Mouse (Mus musculus) cerebral cortex, adult 2 months (tissue): ENCODE measurements around the gene Tssk1.

Source experiments
- WGBS: fragments of 180-500 bp; shearing (Covaris S2); methylation state at CpG from one replicate; pipeline ENCODE4 v1.1.7; 2018; 5-methylcytosine and 5-hydroxymethylcytosine counted together

The Tssk1 gene

GRCm38 (mm10) chr16:17914307-17915249 is 20.6 kb downstream of the Tssk1 start, which contains the start of gene Gsc2:
Gene Gsc2 (minus strand): TSS chr16:17915059.
- 2% methylated on average over 101 of the region's 106 CpGs for WGBS

DNA sequence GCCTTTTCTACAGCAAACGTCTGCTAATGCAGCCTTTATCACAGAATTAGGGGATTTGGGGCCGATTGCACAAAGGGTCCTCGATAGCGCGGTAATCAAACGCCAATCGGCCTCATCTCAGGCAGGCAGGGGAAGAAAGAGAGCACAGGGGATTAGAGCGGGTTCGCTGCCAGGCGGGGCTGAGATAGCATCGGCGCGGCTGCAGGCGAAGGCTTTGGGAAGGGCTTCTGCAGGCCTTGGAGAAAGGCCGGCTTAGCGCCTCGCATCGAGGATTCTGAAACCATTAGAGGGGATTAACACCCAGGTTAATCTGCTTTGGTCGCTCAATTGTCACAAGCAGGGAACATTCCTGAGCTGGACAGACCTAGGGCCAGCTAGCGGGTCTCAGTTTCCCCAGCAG is 26.6 kb downstream of the Tssk1 start:
- WGBS = 30% methylated on average over 20 of the region's 20 CpGs

DNA sequence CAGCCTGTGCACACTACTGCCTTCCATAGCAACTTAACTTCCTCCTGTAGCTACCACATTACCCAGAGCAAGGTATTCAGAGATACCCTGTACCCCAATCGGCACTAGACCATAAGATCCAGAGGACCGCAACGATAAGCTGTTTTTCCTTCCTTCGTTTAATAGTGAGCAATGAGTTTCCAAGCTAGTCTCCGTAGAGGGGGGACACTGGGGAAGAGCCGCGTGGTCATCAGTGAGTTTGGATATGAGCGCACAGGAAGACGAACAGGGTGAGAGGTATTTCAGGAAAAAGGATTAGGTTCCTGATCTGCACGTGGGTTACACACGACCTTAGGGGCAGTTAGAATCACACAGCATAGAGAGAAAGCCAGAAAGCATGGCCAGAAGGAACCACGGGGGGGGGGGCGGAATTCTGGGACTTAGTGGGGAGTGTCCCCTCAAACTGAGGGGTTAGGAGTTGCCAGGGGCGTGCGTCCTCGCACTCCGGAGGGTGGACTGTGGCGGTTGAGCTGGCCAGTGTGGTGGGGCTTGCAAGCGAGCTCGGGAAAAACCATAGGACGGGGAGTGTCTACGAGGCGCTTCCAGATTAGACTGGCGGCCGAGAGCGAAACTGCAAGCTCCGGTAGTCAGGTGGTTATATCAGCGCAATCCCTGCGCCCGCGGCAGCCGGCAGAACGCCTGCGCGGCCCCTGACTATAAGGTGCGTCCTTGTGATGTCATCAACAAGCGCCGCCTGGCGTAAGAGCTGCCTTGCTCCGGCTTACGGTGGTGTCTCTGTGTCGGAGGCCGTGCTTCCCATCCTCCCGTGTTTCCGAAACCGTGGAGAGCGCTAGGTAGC is 27.5 kb downstream of the Tssk1 start:
- under 1% methylated on average over 47 of the region's 47 CpGs for WGBS

GRCm38 (mm10) chr16:17922163-17922538 is 28.1 kb downstream of the Tssk1 start:
- under 1% methylated on average over 14 of the region's 14 CpGs for WGBS

GRCm38 (mm10) chr16:17927351-17928082 is 33.5 kb downstream of the Tssk1 start:
- WGBS = under 1% methylated on average over 72 of the region's 72 CpGs

GRCm38 (mm10) chr16:17928087-17928580 is 34.1 kb downstream of the Tssk1 start, which contains the start of gene Slc25a1:
Gene Slc25a1 (minus strand): TSS chr16:17928219.
- WGBS = under 1% methylated on average over 44 of the region's 47 CpGs

DNA sequence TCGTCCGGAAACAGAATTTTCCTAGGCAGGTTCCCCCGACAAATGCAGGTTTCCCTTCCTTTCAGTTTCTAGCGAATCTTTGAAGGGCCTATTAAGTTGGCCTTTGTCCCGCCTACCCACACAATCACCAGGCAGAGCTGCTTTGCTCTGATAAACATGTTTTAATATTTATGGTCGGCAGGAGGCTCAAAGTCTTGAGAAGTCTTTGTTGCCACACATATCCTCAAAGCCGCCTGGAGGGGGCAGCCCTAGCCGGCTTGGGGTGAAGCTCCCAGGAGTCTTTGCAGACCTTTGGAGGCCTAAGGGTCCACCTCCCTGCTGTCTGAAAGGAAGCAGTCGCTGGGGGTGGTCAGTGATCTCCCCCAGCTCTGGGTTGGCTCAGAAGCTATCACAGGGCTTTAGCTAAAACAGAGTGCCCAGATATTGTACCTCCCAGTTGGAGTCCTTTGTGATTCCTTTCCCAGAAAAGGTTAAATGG is 34.6 kb downstream of the Tssk1 start:
- 2% methylated on average over 9 of the region's 9 CpGs for WGBS

DNA sequence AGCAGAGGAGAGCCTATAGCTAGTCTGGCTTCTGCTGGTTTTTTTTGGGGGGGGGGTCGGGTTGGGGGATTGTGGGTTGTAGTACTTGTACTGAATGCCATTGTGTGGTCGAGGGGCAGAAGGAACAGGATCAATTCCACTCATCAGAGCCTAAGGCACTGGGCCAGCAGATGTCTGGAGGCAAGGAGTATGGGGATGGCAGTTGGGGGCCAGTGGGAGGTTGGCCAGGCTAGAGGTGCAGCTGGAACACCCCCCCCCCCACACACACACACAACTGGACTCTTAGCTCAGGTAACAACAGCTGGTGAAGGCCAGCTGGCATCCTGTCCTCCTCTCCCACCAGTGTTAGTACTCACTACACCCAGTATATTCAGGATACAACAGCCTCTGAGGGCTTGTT is 35.2 kb downstream of the Tssk1 start:
- WGBS = 16% methylated on average over 2 of the region's 2 CpGs

DNA sequence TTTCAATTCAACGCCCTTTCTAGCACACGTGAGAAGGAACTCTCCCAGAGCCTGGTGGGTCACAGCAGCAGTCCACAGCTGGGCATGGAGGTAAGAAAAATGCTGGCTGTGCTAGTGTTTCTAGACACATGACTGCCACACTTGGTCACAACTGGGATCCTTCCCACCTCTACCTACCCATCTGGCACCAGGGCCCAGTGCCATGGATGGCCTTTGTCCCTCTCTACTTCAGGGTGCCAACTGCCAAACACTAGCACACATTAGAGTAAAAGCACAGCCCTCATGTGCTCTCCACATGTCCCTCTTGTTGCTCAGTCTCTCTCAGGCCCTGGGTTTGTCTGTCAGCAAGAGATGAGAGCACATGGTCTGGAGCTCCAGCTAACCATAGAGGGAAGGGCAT is 35.6 kb downstream of the Tssk1 start:
- WGBS = 73% methylated on average over 2 of the region's 2 CpGs

DNA sequence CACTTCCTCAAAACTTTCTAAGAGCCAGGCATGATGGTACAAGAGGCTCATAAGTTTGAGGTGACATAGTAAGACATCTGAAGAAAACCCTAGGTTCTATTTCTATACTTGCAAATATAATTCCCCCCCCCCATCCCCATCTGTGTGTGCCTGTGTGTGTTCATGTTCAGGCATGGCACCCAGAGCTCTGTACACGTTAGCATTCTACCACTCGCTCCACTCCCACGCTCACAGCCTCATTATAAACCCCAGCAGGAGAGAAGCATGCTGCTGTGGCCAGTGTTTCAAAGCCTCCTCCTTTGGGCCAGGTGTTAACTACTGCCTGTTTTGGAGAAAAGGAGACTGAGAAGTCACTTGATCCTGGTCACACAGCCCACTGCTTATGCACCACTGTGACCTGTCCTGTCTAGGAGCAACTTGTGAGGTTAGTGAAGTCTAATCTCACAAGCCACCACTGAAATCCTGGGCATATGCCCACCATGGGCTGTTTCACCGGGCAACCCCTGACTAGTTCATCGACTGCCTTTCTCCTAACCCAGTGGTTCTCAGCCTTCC is 38.0 kb downstream of the Tssk1 start:
- 55% methylated on average over 5 of the region's 5 CpGs for WGBS

GRCm38 (mm10) chr16:17933594-17934444 is 39.8 kb downstream of the Tssk1 start:
- 80% methylated on average over 9 of the region's 9 CpGs for WGBS

DNA sequence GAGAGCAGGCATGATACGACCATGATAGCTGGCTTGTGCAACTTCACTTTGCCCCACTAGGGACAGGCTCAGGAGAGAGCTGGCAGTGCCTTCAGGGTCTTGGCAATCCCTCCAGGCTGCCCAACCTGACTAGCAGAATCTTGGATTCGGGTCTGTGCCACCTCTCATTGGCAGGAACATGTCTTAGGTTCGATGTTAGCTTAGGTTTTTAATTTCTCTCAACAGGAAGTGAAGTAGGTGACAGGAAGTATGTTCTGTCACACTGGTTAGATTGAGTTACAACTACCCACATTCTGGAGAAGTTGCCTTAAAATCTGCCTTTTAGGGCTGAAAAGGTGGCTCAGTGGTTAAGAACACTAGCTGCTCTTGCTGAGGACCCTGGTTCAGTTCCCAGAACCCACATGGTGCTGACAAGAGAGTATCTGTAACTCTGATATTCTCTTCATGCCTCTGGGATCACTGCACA is 40.5 kb downstream of the Tssk1 start:
- WGBS = 64% methylated on average over 3 of the region's 3 CpGs

GRCm38 (mm10) chr16:17936776-17937175 is 42.8 kb downstream of the Tssk1 start:
- WGBS = 81% methylated on average over 10 of the region's 10 CpGs

GRCm38 (mm10) chr16:17938187-17938586 is 44.2 kb downstream of the Tssk1 start:
- WGBS = 80% methylated on average over 7 of the region's 7 CpGs

DNA sequence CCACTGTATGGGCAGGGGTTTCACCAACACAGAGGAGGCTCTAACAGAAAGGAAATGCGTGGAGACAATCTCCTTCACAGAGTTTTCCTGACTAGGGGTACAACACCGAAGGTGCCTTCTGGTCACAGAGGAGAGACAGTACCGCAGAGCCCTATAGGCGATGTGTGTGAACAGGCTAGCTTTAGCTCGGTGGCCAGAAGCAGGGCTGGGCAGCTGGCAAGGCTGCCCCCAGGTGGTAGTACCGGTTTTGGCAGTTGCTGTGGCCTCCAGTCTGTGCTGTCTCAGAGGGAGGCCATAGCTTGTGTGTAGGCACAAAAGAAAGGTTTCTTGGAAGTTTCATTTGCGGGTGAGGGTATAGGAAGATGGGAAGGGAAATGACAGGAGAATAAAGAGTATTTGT is 44.8 kb downstream of the Tssk1 start:
- 23% methylated on average over 7 of the region's 7 CpGs for WGBS

DNA sequence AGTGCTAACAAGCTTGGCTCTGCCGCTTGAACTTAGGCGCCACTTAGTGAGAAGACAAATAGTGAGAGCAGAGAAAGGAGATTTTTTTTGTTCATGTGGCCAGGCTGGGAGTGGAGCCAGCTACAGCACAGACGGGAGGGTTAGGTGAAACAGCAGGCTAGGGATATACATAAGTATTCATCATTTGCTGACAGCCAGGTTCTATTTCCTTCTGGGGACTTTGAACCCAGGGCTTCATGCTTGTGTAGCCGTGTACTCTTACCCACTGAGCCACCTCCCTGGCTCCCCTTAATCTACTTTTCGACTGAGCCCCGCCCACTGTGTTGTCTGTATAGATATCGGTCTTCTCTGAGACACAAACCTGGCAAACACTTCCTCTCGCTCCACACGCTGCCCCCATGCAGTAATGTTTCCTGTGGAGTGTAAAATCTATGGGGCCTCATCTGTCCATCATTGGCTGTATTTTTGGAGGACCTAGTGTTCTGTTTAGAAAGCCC is 45.3 kb downstream of the Tssk1 start:
- 35% methylated on average over 9 of the region's 9 CpGs for WGBS

- WGBS = 63% methylated on average over 8 of the region's 8 CpGs
Observed at GRCm38 (mm10) chr16:17943466-17943865, 49.4 kb downstream of the Tssk1 start.

DNA sequence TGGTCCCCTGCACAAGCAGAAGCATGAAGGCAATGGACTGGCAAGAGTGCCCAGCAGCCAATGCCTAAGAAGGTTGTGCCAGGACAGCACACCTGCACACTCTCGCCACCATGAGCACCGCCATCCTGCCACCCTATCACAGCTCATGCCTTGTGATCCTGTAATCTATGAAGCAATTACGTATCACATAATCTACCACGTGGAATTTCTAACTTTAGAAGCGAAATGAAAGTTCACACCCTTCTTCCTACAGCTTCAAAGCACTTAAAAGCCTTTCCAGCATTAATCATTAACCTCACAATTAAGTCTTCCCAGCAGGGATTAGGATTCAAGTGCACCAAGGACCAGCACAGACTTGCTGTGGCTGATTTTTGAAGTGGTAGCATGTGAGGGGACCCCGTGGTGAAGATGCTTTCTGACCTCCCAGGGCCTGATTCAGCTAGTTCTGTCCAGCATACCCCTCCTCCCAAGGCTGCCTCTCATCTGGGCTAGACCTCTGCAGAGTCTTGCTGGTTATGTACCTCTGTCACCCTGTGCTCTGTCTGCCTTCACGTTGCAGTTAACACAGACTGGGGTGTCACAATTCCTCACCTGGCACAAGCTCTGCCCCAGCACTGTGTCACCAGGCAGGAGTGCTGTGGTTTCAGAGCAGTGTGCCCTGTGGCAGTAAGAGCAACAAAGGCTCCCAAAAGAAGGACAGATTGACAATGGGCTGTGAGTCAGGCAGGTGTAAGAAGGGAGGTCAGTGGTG is 51.2 kb downstream of the Tssk1 start:
- 60% methylated on average over 7 of the region's 7 CpGs for WGBS
